Mouse (Mus musculus): ENCODE data around the gene Hist2h2be.

GRCm38 (mm10) chr3:96235836-96236235 is 14.9 kb downstream of the Hist2h2be start:
- TF ChIP-seq CTCF (IDR thresholded peaks at IDR 0.05; ENCODE audit: low read depth, low read length) (no peak), GATA1 (IDR thresholded peaks at IDR 0.05; ENCODE audit: borderline replicate concordance, low read length) (no peak)

Data from G1E (cell line).